Mouse (Mus musculus) monocyte, adult 2 months (primary cell): ENCODE results near the gene Spz1.
A peak's percentile ranks its signal among the peaks of the same experiment; 100 is the strongest.
"Not testable (repeated sequence)": the region's sequence is repeated elsewhere in the genome, so short reads cannot be mapped to it uniquely, and the experiment has no call there.

Source experiments
- DNase-seq, 2 experiments: peaks; one replicate each; pipeline ENCODE4 v3.0.0; 2022; ENCODE audit warnings: low spot score in 2 of 2, low read depth in 1 of 2

Gene Spz1

DNA sequence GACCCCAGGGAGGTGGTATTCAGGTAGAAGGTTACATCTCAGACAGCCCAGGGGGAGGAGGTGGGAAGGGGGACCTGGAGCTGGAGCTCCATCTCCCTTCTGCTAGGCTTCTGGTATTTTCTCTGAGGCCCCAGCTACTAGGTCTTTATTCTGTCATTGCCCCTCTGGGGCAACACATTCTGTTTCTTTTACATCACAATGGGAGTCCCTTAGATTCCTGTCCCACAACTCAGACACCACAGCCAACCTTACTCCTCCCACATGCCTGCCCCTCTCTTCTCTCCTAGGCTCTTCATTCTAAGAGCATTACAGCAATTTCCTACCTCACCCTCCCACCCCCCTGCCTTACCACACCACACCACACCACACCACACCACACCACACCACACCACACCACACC lies at the start of gene Spz1:
Gene Spz1, minus strand, starts transcription at position 101 of the 400 bp plus-strand sequence.
- no peak for DNase-seq

DNA sequence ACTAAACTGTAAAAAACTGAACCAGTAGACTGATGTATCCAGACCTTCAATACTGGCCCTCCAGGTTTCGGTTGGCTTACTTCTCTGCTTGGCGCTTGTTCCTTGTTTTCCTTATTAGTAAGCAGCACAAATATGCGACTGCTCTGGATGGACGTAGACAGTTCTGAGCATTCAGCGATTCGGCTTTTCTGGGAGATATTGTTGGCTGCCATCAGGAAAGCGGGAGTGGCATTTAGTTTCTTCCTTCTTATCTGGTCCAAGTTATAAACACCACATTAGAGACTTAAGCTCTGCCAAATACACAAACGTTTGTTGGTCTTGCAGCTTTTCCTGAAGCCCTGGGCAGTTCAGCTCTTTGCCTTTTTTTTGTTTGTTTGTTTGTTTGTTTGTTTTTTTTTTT lies 40.5 kb upstream of the Spz1 start:
- no peak for DNase-seq

DNA sequence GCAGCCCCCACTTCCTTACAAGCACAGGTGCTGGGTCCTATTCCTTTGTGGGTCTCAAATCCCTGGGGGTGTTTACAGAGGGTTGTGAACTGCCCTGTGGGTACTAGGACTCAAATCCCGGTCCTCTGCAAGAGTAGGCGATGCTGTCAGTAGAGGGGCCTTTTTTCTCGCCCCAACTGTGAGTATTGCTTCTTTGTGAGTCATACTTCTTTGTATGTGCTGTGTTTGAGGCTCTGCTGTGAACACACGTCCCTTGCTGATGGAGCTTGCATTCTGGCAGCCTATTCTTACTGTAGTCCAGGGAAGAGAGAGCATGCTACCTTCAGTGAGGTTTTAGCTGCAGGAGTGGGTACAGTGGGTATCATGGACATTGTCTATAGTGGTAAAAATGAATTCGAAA lies 39.2 kb upstream of the Spz1 start:
- no peak for DNase-seq

DNA sequence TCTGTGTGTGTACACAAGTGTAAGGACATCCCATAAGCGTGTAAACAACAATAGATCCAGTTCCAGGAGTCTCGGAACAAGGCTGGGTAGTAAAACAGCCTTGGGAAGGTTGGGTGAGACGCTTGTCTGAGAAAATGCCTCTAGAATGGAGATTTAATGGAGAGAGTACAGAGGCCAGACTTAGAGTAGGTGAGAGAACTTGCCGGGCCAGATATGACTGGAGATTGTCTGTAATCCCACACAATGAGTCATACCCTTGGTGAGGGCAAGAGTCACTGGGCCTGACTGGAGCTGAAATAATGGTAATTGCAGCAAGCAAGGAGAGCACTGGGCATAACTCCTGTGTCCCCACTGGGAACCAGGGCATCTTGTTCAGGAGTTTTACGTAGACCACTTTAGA lies 37.1 kb upstream of the Spz1 start:
- no peak for DNase-seq

DNA sequence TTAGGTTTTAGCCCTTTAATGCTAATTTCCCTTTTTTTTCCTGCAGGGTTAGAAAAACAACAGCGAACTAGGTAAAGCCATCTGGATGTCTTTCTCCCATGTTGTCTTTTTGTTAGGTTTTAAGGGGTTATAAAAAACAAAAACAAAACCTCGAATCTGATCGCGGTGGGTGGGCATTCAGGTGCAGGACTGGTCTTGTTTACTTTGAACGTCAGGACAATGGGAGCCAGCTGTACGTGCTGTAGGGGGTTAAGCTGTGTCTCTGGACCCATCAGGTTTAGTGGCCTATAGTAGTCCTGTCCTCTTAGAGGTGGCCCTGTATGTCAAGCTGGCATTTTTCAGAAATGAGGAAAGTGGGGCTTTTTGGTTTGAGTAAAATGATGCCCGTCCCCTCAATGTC lies 35.9 kb upstream of the Spz1 start:
- no peak for DNase-seq

DNA sequence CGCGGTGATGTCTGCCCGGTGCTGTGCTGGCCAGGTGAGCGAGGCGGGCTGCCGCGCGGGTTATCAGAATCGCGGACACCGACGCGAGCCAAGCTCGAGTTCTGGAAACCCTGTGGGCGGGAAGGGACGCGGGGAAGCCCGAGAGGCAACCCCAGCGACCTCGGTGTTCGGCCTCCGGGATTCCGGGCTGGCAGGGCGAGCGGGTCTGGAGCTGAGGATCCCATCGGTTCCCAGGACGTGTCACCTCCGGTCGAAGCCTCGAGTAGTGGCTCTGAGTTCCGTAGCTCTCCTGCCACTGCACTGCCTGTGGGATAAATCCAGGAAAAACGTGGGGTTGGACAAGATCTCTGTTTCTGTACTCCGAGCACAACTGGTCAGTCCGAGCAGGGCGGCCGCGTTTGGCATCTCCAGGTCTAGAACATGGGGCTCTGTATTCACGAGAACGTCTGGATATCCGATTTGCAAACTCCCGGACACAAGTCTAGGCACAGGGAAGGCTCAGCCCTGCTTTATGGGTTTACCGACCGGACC lies 35.3 kb upstream of the Spz1 start:
- no peak for DNase-seq

DNA sequence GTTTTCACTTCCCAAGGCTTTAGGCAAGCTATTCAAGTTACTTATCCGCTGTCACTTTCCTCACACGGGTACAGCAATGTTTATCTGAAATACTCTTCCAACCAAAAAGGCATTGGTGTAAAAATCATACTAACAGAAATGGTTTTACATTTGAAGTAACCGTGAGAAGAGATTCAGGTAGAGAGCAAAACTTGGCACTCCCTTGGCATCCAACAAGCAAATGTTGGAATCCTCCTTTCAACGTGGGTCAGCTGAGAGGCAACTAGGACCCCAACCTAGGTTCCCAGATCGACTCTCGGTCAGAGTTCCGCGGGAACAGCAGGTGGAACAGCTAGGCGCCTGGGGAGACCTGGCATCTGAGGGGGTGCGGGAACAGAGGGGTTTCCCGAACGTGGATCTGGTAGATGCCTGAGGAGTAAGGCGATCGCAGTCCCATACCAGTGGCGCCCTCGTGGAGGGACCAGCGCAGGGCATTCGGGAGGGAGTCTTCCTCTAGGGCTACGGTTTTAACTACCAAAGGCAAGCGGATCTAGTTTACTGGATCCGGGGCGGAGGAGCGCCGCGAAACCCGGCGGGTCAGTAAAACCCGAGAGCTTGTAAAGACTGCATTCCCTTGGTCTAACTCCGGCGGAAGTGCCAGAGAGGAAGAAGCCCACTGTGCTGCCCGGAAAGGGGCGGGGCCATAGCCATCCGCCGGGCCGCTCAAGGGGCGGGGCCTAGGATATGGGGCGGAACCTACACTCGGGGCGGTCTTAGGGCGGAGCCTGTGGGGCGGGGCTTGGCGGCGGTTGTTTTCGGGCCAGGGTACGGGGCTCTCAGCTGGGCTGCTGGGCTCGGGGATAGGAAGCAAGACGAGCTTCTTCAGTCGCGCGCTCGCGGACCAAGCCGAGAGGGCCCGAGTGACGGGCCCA lies 34.6 kb upstream of the Spz1 start, which contains the start of gene Serinc5:
Gene Serinc5, plus strand, starts transcription at position 781 of the 911 bp plus-strand sequence.
- DNase-seq: peak; percentile 88 to 95

DNA sequence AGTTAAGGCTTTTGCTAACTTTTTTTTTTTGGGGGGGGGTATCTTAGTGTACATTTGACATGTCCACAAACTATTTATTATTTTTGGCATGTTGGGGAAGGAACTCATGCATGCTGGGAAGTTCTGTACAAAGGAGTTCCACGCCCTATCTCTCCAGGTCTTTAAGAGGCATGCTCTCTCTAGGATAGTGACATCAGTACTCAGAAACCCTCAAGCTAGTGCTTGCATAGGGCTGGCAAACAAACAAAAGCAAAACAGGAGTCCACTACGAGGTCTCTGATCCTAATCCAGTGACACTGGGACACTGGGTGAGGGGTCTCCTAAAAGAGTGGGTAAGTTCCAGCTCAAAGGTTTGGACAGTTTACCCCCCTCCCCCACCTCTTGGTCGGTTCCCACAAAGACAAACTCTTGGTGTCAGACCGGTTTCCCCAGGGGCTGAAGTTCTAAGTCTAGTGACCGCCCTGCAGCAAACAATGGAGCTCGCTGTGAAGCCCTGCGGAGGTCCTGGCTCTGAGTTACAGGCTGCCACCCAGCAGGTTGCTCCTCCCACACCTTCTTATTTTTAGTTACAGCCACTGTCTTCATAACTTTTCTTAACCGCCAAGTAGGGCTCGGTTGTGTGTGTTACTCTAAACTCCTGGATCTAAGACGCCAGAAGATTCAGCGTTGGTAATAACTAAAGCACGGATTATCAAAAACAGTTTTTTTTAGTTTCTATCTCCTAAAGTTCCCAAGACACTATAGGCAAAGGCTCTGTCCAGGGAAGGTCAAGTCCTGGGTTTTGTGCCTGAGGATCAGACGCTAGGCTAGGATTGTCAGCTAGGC lies 33.7 kb upstream of the Spz1 start:
- no peak for DNase-seq

DNA sequence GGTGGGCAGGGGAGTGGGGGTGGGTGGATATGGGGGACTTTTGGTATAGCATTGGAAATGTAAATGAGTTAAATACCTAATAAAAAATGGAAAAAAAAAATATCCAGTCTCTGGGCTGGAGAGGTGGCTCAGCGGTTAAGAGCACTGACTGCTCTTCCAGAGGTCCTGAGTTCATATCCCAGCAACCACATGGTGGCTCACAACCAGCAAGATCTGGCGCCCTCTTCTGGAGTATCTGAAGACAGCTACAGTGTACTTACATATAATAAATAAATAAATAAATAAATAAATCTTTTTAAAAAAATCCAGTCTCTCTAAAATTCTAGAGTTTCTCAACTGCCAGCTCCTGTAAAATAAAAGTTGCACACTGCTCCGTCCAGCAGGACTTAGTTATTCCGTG lies 29.3 kb upstream of the Spz1 start:
- not testable (repeated sequence) for DNase-seq

DNA sequence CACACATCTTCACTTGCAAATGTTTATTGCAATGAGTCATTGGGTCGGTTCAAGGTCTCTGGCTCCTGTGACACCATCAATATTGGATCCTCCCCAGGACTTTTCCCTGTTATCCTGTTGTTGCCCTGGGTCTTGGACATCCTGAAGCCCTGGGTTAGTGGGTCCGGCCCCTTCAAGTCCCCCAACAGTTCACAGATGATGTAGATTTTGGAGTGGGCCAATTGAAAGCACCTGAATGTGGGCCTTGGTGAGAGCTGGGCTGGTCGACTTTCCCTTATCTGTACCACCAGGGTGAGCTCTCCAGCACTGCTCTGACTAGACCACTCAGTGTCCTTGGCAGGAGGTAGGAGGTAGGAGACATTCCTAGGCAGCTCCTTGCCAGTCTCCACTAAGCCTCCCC lies 19.5 kb upstream of the Spz1 start:
- DNase-seq: no peak

DNA sequence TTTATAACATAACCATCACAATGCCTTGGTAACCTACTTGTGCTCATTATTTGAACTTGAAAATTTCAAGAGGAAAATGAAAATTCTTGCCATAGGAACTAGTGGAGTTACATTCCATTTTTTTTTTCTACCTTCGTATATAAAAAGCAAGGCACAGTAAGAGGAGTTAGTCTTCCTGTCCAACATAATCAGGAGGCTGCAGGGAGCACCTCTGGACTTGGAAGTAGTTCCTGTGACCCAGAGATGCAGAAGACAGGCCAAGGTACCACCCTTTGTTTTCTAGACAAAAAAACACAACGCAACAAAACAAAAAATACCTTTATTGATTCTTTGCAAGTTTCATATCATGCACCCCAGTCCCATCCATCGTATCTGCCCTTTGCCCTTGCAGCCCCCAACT lies 18.9 kb upstream of the Spz1 start:
- no peak for DNase-seq

DNA sequence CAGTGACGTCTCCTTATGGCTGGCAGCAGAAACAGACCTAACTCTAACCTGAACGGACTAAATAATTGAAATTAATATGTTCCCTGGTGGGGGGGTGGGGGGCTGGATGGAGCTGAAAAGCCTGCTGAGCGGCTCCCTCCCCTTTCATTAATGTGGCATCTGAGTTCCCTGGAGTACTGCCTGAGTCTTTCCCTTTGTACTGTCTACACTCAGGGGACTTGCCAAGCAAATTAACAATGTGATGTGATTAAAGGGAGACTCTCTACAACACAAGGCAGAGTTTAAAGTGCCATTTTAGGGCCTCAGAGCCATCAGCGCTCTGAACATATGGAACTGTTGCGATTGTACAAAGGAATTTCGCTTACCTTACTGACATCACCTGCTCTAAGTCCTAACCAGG lies 18.5 kb upstream of the Spz1 start:
- DNase-seq: no peak

DNA sequence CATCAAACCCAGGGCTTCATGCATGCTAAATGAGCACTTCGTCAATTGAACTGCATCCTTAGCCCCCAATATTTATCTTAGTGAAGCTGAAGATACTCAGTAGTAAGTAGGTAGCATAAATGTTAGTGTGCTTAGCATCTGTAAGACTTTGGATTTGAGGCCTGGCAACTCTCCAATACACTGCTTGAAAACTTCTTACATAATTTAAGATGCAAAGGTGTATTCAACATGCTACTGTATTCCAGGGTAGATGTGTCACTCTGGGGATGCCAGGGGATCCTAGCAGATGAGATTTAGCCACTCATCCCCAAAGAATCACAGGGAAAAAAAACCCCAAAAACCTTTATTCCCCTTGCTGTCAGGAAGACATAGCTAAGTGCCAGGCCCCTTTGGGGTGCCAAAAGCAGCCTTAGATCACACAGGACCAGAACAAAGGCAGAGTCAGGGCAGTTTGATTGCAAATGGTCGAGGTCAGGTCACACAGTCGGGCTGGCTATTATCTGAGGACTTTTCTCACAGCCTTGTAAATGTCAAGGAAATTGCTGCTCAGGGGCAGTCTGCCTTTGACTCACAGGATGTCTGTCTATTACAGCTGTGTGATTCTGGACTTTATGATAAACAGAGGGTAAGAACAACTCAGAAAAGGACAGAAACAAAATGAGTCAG lies 17.9 kb upstream of the Spz1 start:
- no peak for DNase-seq

DNA sequence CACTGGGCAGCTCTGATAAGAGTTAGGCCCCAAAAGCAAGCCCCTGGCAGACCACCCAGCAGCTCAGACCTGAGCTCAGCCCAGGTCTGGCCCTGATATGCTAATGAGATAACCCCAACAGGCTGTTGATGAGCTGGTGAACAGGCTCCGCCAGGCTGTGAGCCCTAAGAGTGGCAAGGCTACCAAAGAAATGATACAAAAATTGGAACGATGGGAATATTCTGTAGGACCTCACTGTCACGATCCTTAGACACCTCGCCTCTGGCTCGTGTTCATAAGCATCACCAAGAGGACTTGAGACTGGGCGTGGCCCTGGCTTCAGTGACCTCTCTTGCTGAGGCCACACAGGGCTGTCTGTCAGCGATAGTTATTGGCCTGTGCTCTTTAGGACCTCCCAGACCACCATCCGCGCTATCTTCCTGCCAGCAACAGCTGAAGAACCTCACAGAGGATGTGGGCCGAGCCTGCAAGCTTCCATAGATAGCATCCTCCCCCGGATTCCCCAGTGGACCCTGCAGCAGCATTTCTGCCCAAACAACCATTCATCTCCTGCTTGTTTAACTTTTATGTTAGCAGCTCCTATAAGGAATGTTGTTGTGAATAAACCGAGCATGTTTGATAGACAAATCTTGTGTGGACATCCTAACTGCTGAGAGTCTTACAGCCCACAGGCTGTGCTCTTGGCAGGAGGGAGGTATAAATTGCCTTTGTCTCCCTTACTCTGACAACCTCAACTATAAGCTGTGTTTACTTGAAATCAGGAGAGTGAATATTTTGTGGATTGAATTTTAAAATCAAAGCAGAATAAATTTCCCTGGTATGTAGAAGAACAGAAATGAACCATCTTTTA lies 17.0 kb upstream of the Spz1 start:
- DNase-seq: no peak

DNA sequence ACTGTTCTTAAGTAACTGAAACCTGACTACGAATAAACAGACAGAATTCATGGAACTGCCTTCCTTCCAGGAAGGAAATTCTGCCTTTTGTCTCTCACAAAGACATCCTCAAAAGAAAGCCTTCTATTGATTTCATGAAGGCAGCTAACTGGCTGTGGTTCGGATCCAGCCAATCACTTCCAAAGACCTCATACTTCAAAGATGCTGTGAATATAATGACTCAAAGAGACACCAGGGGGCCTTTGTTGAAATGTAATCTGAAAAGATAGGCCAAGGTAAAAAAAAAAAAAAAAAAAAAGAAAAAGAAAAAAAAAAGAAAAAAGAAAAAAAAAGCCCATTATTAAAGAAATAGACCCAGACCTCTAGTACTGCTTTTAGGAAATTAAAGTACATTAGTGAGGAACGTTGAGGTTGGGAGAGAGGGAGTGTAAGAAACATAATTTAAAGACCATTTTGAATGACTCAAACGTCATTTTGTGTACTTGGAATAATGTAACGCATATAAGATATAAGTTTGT lies 16.4 kb upstream of the Spz1 start:
- DNase-seq: no peak

DNA sequence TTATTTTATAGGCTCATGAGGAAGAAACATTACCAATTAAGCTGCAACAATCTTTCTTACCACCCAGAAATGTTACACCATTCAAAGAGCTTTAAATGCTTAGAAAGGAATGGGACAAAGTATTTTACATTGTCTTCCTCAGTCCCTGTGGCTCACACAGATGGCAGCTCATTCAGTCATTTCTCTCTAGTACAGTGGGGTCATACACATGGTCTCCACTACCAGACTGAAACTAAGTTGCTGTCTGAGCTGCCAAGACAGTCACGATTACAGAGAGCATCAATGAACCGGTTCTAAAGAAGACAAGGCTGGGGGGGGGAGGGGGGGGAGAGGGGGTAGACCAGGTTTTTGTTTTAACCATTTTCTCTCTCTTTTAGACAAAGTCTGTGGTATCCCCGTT lies 15.3 kb upstream of the Spz1 start:
- DNase-seq: no peak

DNA sequence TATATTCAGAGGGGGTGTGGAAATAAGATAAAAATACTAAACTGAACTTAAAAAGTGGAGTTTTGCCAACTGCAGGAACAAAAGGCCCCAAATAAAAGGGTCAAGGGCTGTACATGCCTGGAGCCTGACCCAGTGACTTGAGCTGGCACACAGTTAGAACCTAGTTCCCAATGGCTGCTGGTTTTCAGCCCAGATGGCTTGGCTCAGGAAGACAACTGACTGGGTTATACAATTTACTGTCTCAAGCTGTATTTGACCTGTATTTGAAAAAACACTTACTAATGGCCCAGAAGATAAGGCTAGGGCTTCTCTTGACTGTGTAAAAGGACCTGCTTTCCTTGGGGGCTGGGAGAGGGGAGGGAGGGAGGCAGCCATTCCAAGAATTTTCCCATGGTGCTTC lies 13.3 kb upstream of the Spz1 start:
- DNase-seq: no peak

DNA sequence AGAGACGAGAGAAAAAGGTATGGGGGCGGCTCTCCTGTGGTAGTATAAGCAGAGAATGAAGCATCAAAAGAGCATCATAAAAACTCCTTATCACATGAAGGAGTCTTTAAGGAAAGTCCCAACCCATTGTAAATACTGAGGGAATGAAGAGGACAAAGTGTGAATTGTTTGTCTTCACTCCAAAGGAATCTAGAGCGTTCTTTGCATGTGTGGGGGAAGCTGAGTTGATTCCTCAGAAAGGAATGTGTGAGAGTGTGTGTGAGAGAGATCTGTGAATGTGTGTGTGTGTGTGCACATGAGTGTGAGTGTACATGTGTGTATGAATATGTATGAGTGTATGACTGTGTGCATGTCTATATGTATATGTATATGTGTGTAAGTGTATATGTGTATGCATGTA lies 12.7 kb upstream of the Spz1 start:
- DNase-seq: no peak

DNA sequence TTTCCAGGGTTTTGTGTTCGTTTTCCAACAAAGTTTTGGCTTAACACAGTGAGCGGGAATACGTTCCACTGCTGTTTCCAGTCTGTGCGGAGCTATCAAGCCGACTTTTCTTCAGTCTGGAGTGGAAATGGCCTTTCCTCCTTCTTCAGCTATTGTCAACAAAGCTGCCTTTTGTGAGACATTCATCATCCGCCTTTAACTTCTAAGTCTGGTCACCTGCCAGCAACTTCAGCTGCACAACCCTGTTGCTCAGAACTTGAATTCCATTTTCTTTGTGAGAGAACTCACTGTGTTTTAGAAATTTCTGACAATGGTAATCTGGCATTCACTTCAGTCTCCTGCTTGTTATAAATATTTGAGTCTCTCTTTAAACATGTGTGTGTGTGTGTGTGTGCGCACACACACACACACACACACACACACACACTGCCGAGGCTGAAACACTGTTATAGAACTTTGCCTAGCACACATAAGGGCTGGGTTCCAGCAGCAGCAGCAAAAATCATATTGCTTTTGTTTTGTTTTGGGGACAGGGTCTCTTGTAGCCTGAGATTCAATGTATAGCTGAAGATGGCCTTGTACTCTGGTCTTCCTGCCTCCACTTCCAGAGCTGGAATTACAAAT lies 8.2 kb upstream of the Spz1 start:
- DNase-seq: no peak
